Comparison of ENCODE assay signal across 14 mouse cellular contexts in the genomic region with DNA sequence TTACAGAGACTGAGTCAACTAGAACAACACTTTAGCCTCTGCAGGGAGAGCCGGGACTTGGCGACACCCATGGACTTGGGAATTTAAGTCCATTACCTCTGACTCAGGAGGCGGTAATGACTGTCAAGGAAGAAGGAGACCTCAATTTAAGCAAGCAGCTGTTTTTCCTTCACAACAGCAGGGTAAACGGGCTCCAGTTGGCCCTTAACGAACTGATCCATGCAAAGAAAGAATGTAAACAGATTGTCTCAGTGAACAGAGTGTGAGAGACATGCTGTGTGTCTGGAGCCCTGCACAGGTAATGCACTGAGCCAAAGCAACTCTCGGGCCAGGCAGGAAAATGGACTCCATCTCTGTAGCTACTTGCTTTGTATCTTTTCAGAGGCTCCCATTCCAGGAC.
DNase-seq lines count a peak whose midpoint lies in the region; TF ChIP-seq lines count a peak whose summit lies in the region.
"Had no signal": no experiment of that assay in that cellular context is flagged by ENCODE, and none has a peak within 500 bp of the region (broad histone marks: within the 10 kb centered on the region; RNA-seq: fewer than 3 reads in every experiment).

No protein-coding gene starts in this region.

- H3K36me3 ChIP-seq in heart, embryonic 10.5 days = no peaks in the 10 kb centered on the region
- H3K36me3 ChIP-seq in heart, adult 2 months (ENCODE audit: control insufficient read depth, insufficient read depth, low read length) = no peaks in the 10 kb centered on the region
- H3K36me3 ChIP-seq: liver, embryonic 13.5 days had no signal

- DNase-seq in heart, embryonic 10.5 days (ENCODE audit: low spot score) = peak; percentile 58
- DNase-seq in heart, adult 2 months = no peak
- DNase-seq in brain, embryonic 14.5 days (ENCODE audit: low read depth) = peak; percentile 30
- DNase-seq in cerebellum, postnatal 36 days = peak; percentile 9 to 19
- peak; percentile 6 for DNase-seq in lung, postnatal 14 days
- DNase-seq in frontal cortex, postnatal 25 days (ENCODE audit: low spot score in 2 of 2) = no peak
- DNase-seq in right cerebral cortex, adult 18-20 months = no peak
- DNase-seq: adrenal gland, postnatal 14 days; kidney, adult 9 months; left cerebral cortex, postnatal 4 days; liver, embryonic 13.5 days; thymus, postnatal 4 days had no signal

- 59% methylated on average over 6 of the region's 6 CpGs for WGBS in heart, embryonic 10.5 days
- 62% methylated on average over 6 of the region's 6 CpGs for WGBS in heart, adult 2 months

- no peaks in the 10 kb centered on the region for H3K79me2 ChIP-seq in heart, adult 2 months (replicated peaks; ENCODE audit: control insufficient read depth, insufficient read depth, low read length)

- no peak for TF ChIP-seq CTCF in heart, adult 2 months (IDR thresholded peaks at IDR 0.05)
- TF ChIP-seq CTCF in brain, embryonic 14.5 days (IDR thresholded peaks at IDR 0.05; ENCODE audit: borderline replicate concordance, extremely low read depth, insufficient read depth, insufficient read length) = no peak

- no peak for TF ChIP-seq POLR2A in heart, adult 2 months (IDR thresholded peaks at IDR 0.05; ENCODE audit: insufficient read depth, low read depth, low read length)
- TF ChIP-seq POLR2A in brain, embryonic 14.5 days (IDR thresholded peaks at IDR 0.05; ENCODE audit: borderline replicate concordance, extremely low read depth, insufficient read depth, insufficient read length, poor library complexity, severe bottlenecking) = no peak

- no peak for TF ChIP-seq EP300 in heart, adult 2 months (IDR thresholded peaks at IDR 0.05; ENCODE audit: insufficient read depth, low read depth, low read length)

- intact Hi-C loops in heart, adult 2 months (cut with DNase I) = no loop called here

- H3K27ac ChIP-seq in heart, embryonic 10.5 days = no peak overlapping the region
- no peak overlapping the region for H3K27ac ChIP-seq in heart, adult 2 months
- H3K27ac ChIP-seq: hindbrain, postnatal 0 days; liver, embryonic 13.5 days; stomach, postnatal 0 days had no signal

- H3K9ac ChIP-seq in heart, adult 2 months (ENCODE audit: low read depth, low read length) = no peak overlapping the region
- H3K9ac ChIP-seq: liver, embryonic 13.5 days had no signal

- no peaks in the 10 kb centered on the region for H3K27me3 ChIP-seq in heart, embryonic 10.5 days (ENCODE audit: insufficient read depth, poor library complexity, severe bottlenecking)
- H3K27me3 ChIP-seq in heart, adult 2 months (ENCODE audit: control insufficient read depth, insufficient read depth, low read length) = no peaks in the 10 kb centered on the region
- H3K27me3 ChIP-seq: liver, embryonic 13.5 days had no signal

- peaks cover 6% of the 10 kb centered on the region; the same call in 1 of the 2 replicates for H3K4me1 ChIP-seq in heart, embryonic 10.5 days
- no peaks in the 10 kb centered on the region for H3K4me1 ChIP-seq in heart, adult 2 months (ENCODE audit: control insufficient read depth, insufficient read depth, low read length)
- H3K4me1 ChIP-seq: liver, embryonic 13.5 days had no signal

- H3K9me3 ChIP-seq in heart, embryonic 10.5 days = no peaks in the 10 kb centered on the region
- H3K9me3 ChIP-seq: liver, embryonic 13.5 days had no signal

- H3K4me3 ChIP-seq in heart, embryonic 10.5 days = no peak overlapping the region
- no peak overlapping the region for H3K4me3 ChIP-seq in heart, adult 2 months
- H3K4me3 ChIP-seq: liver, embryonic 13.5 days had no signal

Comparison
In these comparisons a context has a peak if more than half of its experiments do, and no peak if none do; other contexts are left out.
1. DNase-seq: peak in heart, embryonic 10.5 days (single experiment), brain, embryonic 14.5 days (single experiment), cerebellum, postnatal 36 days (2 of 2) and lung, postnatal 14 days (single experiment); none in heart, adult 2 months (0 of 2), frontal cortex, postnatal 25 days (0 of 2) and right cerebral cortex, adult 18-20 months (single experiment).